Mouse (Mus musculus) bone marrow, adult 2 months (tissue): Measurements from ENCODE around the gene Hoxd11.

ENCODE experiments used
- CTCF ChIP-seq: fragments of 200-500 bp; IDR thresholded peaks from 2 replicates; pipeline ENCODE4 v1.5.1; 2011; ENCODE audit warnings: low read length, control low read depth; ENCODE audit not compliant: control insufficient read depth, insufficient read depth
- POLR2A ChIP-seq: fragments of 200-500 bp; IDR thresholded peaks from 2 replicates; pipeline ENCODE4 v1.6.1; 2011; ENCODE audit warnings: low read depth, mild to moderate bottlenecking, control low read depth, low read length, borderline replicate concordance; ENCODE audit not compliant: control insufficient read depth

DNA sequence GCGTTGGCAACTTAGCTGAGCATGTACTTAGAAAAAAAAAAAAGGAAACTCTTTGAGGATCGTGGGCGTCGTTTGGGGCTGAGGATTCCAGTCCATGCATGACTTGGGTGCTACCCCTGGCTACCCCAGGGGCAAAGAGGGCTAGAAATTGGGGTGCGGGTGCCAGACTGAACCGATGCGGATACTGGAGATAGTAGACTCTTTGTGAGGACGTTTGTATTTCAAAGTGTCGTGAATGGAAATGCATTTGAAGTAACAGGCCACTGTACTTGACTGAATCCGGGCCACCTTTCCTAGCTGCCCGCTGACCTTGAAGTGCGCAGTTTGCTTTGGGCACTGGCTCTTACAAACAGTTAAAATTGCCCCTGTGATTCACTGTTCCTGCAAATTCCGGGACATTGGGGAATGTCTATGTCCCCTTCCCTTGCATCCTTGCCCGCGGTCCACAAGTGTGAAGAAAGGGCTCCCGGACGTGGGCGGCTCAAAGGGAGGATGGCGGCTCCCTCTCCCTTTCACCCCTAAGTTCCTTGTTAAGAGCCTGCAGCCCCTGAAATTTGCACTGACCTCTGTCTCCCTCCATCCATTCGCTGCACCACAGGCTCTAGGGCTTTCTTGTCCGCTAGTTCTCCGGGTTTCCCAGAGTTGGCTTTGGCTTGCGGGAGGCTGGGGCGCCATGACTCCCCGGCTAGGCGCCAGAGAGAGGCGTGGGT is 7.8 kb downstream of the Hoxd11 start:
- TF ChIP-seq POLR2A (no peak), CTCF (no peak)
